Mouse (Mus musculus): ENCODE results near the gene Dda1.

The Dda1 gene

GRCm38 (mm10) chr8:71496481-71496880 lies 27.5 kb downstream of the Dda1 start:
- peak; percentile 72 to 76 for DNase-seq

- DNase-seq: no peak
Observed at GRCm38 (mm10) chr8:71497077-71497645, 28.2 kb downstream of the Dda1 start.

- DNase-seq: no peak
Observed at GRCm38 (mm10) chr8:71497881-71498501, 29.0 kb downstream of the Dda1 start.

- DNase-seq: no peak
Observed at GRCm38 (mm10) chr8:71498816-71499690, 30.1 kb downstream of the Dda1 start.

GRCm38 (mm10) chr8:71504349-71504748 lies 35.4 kb downstream of the Dda1 start:
- no peak for DNase-seq

GRCm38 (mm10) chr8:71505326-71505725 lies 36.3 kb downstream of the Dda1 start:
- DNase-seq: no peak

GRCm38 (mm10) chr8:71505979-71506378 lies 37.0 kb downstream of the Dda1 start:
- peak; percentile 69 to 74 for DNase-seq

GRCm38 (mm10) chr8:71507589-71508104 lies 38.6 kb downstream of the Dda1 start:
- DNase-seq: peak; percentile 77

GRCm38 (mm10) chr8:71509316-71509715 lies 40.3 kb downstream of the Dda1 start:
- DNase-seq: no peak

GRCm38 (mm10) chr8:71511644-71512043 lies 42.6 kb downstream of the Dda1 start, which contains the start of gene Plvap:
Plvap (minus strand) TSS chr8:71511752.
- no peak for DNase-seq

GRCm38 (mm10) chr8:71513018-71513754 lies 44.2 kb downstream of the Dda1 start:
- DNase-seq: no peak

GRCm38 (mm10) chr8:71515043-71515442 lies 46.0 kb downstream of the Dda1 start:
- DNase-seq: no peak

GRCm38 (mm10) chr8:71516786-71517185 lies 47.8 kb downstream of the Dda1 start:
- DNase-seq: no peak

GRCm38 (mm10) chr8:71519037-71519825 lies 50.2 kb downstream of the Dda1 start:
- peak; percentile 64 to 79 for DNase-seq

GRCm38 (mm10) chr8:71521634-71522033 lies 52.6 kb downstream of the Dda1 start:
- DNase-seq: peak; percentile 93 to 97

GRCm38 (mm10) chr8:71525226-71526050 lies 56.4 kb downstream of the Dda1 start, which contains the start of gene Ccdc194:
Ccdc194 (minus strand) TSS chr8:71525711.
- no peak for DNase-seq

Data from cerebellum, postnatal 14 days (tissue).